Mouse (Mus musculus): ENCODE measurements around the gene Kif17.
A peak's percentile ranks its signal among the peaks of the same experiment; 100 is the strongest.

GRCm38 (mm10) chr4:138326077-138326695 lies 76.0 kb downstream of the Kif17 start, which contains the start of gene Pink1:
- TF ChIP-seq CTCF (IDR thresholded peaks at IDR 0.05; ENCODE audit: control insufficient read depth, insufficient read depth, insufficient replicate concordance, low read depth, low read length) (peak; percentile 95), POLR2A (IDR thresholded peaks at IDR 0.05; ENCODE audit: control insufficient read depth, low read depth, low read length) (peak; percentile 81)
